Mouse (Mus musculus) ES-Bruce4 (cell line): ENCODE measurements around the gene 1700012B07Rik.

ENCODE experiments used
- CTCF ChIP-seq: IDR thresholded peaks from one replicate; pipeline ENCODE4 v1.8.1; 2011; ENCODE audit warnings: low read depth, low read length
- EP300 ChIP-seq: IDR thresholded peaks from 2 replicates; pipeline ENCODE4 v1.6.1; 2011; ENCODE audit warnings: low read depth, low read length; ENCODE audit not compliant: insufficient read depth
- POLR2A ChIP-seq: IDR thresholded peaks from one replicate; pipeline ENCODE4 v1.8.1; 2011; ENCODE audit warnings: low read length; ENCODE audit not compliant: insufficient read depth

- no peak for TF ChIP-seq CTCF
- TF ChIP-seq POLR2A, result no peak
- TF ChIP-seq EP300, result no peak
Measured at GRCm38 (mm10) chr11:109874651-109875524, 47.0 kb upstream of the 1700012B07Rik start.
